Mouse (Mus musculus): ENCODE results near the gene Kif12. TPM values are rescaled to one million over a fixed set of nuclear protein-coding genes. Genes with fewer than 3 reads are reported as not detected.

The Kif12 gene
- not detected for total RNA-seq (2021)
- long read RNA-seq, experiment 1: 0 reads
- long read RNA-seq, experiment 2: 0 reads

GRCm38 (mm10) chr4:63171969-63172685 is at the start of gene Kif12:
Gene Kif12 (minus strand): TSS chr4:63172131.
- no peak for TF ChIP-seq CTCF (IDR thresholded peaks at IDR 0.05)
- no peak for DNase-seq (ENCODE audit: extremely low spot score in 1 of 2, low spot score in 2 of 2)
- intact Hi-C loops (cut with DNase I): no loop called here
- H3K4me3 ChIP-seq: no peak within 1 kb of the TSS
- no peak within 1 kb of the TSS for H3K27ac ChIP-seq

- Histone ChIP-seq H3K27ac (no peak overlapping the region), H3K4me3 (no peak overlapping the region)
- no peak for TF ChIP-seq CTCF (IDR thresholded peaks at IDR 0.05)
- no peak for DNase-seq (ENCODE audit: extremely low spot score in 1 of 2, low spot score in 2 of 2)
- intact Hi-C loops (cut with DNase I): loop anchor here (2.0 kb wide), 1 partner anchor 69 kb away; no protein-coding TSS in a partner anchor
Observed at GRCm38 (mm10) chr4:63221096-63221958, 49.4 kb upstream of the Kif12 start.

GRCm38 (mm10) chr4:63219635-63220034 is 47.7 kb upstream of the Kif12 start:
- no peak overlapping the region for H3K4me3 ChIP-seq
- DNase-seq (ENCODE audit: extremely low spot score in 1 of 2, low spot score in 2 of 2): peak in 1 of 2 experiments; percentile 43
- intact Hi-C loops (cut with DNase I): loop anchor here (2.0 kb wide), 1 partner anchor 71 kb away; no protein-coding TSS in a partner anchor
- no peak for TF ChIP-seq CTCF (IDR thresholded peaks at IDR 0.05)
- H3K27ac ChIP-seq: no peak overlapping the region

GRCm38 (mm10) chr4:63219059-63219458 is 47.1 kb upstream of the Kif12 start:
- intact Hi-C loops (cut with DNase I): no loop called here
- DNase-seq (ENCODE audit: extremely low spot score in 1 of 2, low spot score in 2 of 2): no peak
- Histone ChIP-seq H3K4me3 (no peak overlapping the region), H3K27ac (no peak overlapping the region)
- no peak for TF ChIP-seq CTCF (IDR thresholded peaks at IDR 0.05)

GRCm38 (mm10) chr4:63217513-63217912 is 45.6 kb upstream of the Kif12 start:
- H3K27ac ChIP-seq: no peak overlapping the region
- no peak for DNase-seq (ENCODE audit: extremely low spot score in 1 of 2, low spot score in 2 of 2)
- TF ChIP-seq CTCF (IDR thresholded peaks at IDR 0.05): no peak
- no peak overlapping the region for H3K4me3 ChIP-seq
- intact Hi-C loops (cut with DNase I): no loop called here

- no peak for DNase-seq (ENCODE audit: extremely low spot score in 1 of 2, low spot score in 2 of 2)
- no peak for TF ChIP-seq CTCF (IDR thresholded peaks at IDR 0.05)
- no peak overlapping the region; the same call in 1 of the 2 replicates for H3K4me3 ChIP-seq
- H3K27ac ChIP-seq: no peak overlapping the region
- intact Hi-C loops (cut with DNase I): no loop called here
Observed at GRCm38 (mm10) chr4:63216566-63216965, 44.6 kb upstream of the Kif12 start.

GRCm38 (mm10) chr4:63215993-63216531 is 44.1 kb upstream of the Kif12 start:
- TF ChIP-seq CTCF (IDR thresholded peaks at IDR 0.05): peak; percentile 48
- H3K4me3 ChIP-seq: peak overlapping the region; percentile 57
- no peak overlapping the region for H3K27ac ChIP-seq
- intact Hi-C loops (cut with DNase I): loop anchor here (1.0 to 2.0 kb wide), 3 partner anchors 33 to 103 kb away; no protein-coding TSS in a partner anchor
- no peak for DNase-seq (ENCODE audit: extremely low spot score in 1 of 2, low spot score in 2 of 2)

GRCm38 (mm10) chr4:63215185-63215992 is 43.5 kb upstream of the Kif12 start:
- peak; percentile 95 for TF ChIP-seq CTCF (IDR thresholded peaks at IDR 0.05)
- intact Hi-C loops (cut with DNase I): loop anchor here (1.0 to 2.0 kb wide), 3 partner anchors 33 to 104 kb away; no protein-coding TSS in a partner anchor

GRCm38 (mm10) chr4:63213907-63214621 is 42.1 kb upstream of the Kif12 start, which contains the start of gene Col27a1:
Gene Col27a1 (plus strand): TSS chr4:63214004.
- Histone ChIP-seq H3K27ac (no peak within 1 kb of the TSS), H3K4me3 (peak within 1 kb of the TSS; percentile 57)
- TF ChIP-seq CTCF (IDR thresholded peaks at IDR 0.05): peak; percentile 22
- intact Hi-C loops (cut with DNase I): loop anchor here (2.0 kb wide), 1 partner anchor 31 kb away; no protein-coding TSS in a partner anchor
- no peak for DNase-seq (ENCODE audit: extremely low spot score in 1 of 2, low spot score in 2 of 2)

More at GRCm38 (mm10) chr4:63215185-63215992, 43.5 kb upstream of the Kif12 start:
- peak; percentile 79 to 84 for DNase-seq (ENCODE audit: extremely low spot score in 1 of 2, low spot score in 2 of 2)
- H3K27ac ChIP-seq: no peak overlapping the region
- peak overlapping the region; percentile 57 for H3K4me3 ChIP-seq

- no peak overlapping the region for H3K4me3 ChIP-seq
- H3K27ac ChIP-seq: no peak overlapping the region
- no peak for TF ChIP-seq CTCF (IDR thresholded peaks at IDR 0.05)
- no peak for DNase-seq (ENCODE audit: extremely low spot score in 1 of 2, low spot score in 2 of 2)
- intact Hi-C loops (cut with DNase I): no loop called here
Observed at GRCm38 (mm10) chr4:63205583-63205982, 33.7 kb upstream of the Kif12 start.
